Mouse (Mus musculus) small intestine, adult 2 months (tissue): Measurements from ENCODE around the gene 2210016F16Rik. TPM values are rescaled to one million over a fixed set of nuclear protein-coding genes. Genes with fewer than 3 reads are reported as not detected.

Experiments
- H3K27ac ChIP-seq: fragments of 200-500 bp; 2 replicates; pipeline ENCODE4 v1.5.1; 2012; ENCODE audit warnings: low read depth, low read length, control low read depth, inconsistent platforms; ENCODE audit not compliant: insufficient read depth
- H3K27me3 ChIP-seq: fragments of 200-500 bp; 2 replicates; pipeline ENCODE4 v1.6.1; 2012; ENCODE audit warnings: mild to moderate bottlenecking, moderate library complexity, low read length, inconsistent platforms; ENCODE audit not compliant: control insufficient read depth, insufficient read depth
- H3K36me3 ChIP-seq: fragments of 200-500 bp; 2 replicates; pipeline ENCODE4 v1.6.1; 2012; ENCODE audit warnings: mild to moderate bottlenecking, low read length, control low read depth, inconsistent platforms; ENCODE audit not compliant: control insufficient read depth, insufficient read depth
- H3K4me1 ChIP-seq: fragments of 200-500 bp; 2 replicates; pipeline ENCODE4 v1.6.1; 2012; ENCODE audit warnings: low read length, inconsistent platforms, mixed read lengths; ENCODE audit not compliant: control insufficient read depth, insufficient read depth, insufficient read length
- H3K4me3 ChIP-seq: fragments of 200-500 bp; 2 replicates; pipeline ENCODE4 v1.5.1; 2012; ENCODE audit warnings: low read depth, mild to moderate bottlenecking, control low read depth, inconsistent platforms, low read length, moderate library complexity
- CTCF ChIP-seq: fragments of 200-500 bp; IDR thresholded peaks from 2 replicates; pipeline ENCODE4 v1.5.1; 2012; ENCODE audit warnings: low read depth, mild to moderate bottlenecking, control low read depth, inconsistent platforms, low read length, moderate library complexity, mixed read lengths; ENCODE audit not compliant: insufficient replicate concordance, insufficient read length; ENCODE audit errors: extremely low read depth
- POLR2A ChIP-seq: fragments of 200-500 bp; IDR thresholded peaks from 2 replicates; pipeline ENCODE4 v1.6.1; 2012; ENCODE audit warnings: low read depth, mild to moderate bottlenecking, control low read depth, inconsistent platforms, low read length, moderate library complexity
- WGBS: fragments of 180-500 bp; shearing (Covaris S2); methylation state at CpG from one replicate; pipeline ENCODE4 v1.1.7; 2018; 5-methylcytosine and 5-hydroxymethylcytosine counted together
- polyA plus RNA-seq: library from polyadenylated mRNA; depleted of rRNA; stranded (reverse); fragments of >200 nt; gene quantifications from 2 replicates; pipeline ENCODE4 v1.2.3, GENCODE M21; 2012; rRNA removed

The 2210016F16Rik gene
- 44.2 and 171 TPM in 2 replicates for polyA plus RNA-seq

DNA sequence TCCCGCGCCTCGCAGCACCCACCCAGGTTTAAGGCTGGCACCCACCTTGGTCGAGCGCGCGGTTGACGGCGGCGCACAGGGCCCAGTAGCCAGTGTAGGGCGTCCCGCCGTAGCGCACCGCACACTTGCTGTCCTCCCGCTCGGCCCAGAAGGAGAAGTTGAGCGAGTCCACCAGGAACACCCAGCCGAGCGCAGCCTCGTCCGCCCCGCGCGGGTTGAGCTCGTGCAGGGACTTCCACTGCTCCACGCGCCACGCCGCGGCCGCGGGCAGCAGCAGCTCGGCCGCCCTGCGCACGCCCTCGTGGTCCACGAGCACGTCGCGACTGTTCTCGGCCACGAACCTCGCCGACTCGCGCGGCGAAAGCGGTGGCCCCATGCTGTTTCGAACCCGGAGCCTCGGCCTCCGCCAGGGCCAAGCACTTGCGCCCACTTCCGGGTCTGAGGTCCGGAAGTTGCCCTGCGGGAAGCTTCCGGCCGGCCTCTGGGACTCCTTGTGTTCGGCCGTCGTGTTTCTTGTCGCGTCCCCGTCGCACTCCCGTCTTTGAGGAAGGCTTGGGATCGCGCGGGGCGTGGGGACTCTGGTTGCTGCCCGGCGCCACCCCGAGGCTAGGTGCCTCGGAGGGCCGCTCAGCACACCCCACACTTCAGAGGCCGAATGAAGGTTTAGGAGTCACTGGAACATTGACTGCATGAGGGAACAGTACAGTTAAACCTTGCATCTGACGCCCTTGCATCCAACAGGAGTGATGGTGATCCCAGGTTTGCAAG is at the start of gene 2210016F16Rik:
TSS of gene 2210016F16Rik (minus strand) at position 447 of the 768 bp plus-strand sequence.
- WGBS, result under 1% methylated on average over 80 of the region's 80 CpGs
- H3K27ac ChIP-seq, result peak within 1 kb of the TSS; percentile 97

DNA sequence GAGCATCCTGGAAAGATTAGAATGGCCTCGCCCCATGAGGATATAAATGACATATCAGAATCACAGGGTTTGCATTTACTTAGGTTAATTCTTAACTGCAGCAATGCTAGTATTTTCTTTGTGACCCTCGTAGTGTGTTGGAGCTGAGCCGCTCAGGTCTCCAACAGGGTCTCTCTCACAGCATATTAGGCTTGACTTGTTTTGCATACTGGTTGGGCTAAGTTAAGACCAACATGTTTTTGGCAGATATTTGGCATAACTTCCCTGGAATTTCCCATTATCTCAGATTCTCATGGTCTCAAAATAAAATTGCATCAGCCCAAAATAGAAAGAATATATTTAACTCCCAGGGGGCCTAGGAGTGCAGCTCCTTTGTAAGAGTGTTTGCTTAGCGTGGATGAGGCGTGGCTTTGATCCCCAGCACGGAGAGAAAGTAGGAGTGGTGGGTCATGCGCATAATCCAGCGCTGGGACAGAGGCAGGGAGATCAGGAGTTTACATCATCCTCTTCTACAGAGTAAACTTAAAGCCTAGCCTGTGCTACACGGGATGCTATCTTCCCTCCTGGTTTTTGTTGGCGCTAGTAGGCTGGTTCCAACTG is 38.1 kb upstream of the 2210016F16Rik start:
- 0 out of 2 replicates have a peak, but pooled peaks cover 2% of the 10 kb centered on the region for H3K27me3 ChIP-seq
- H3K4me1 ChIP-seq, result no peaks in the 10 kb centered on the region
- no peak overlapping the region for H3K27ac ChIP-seq
- no peak for TF ChIP-seq CTCF
- no peak for TF ChIP-seq POLR2A
- 29% methylated on average over 10 of the region's 10 CpGs for WGBS
- no peak overlapping the region for H3K4me3 ChIP-seq
- H3K36me3 ChIP-seq, result no peaks in the 10 kb centered on the region

More for the DNA sequence above, at the start of gene 2210016F16Rik:
- TF ChIP-seq POLR2A (peak; percentile 68), CTCF (no peak)
- peaks cover 6% of the 10 kb centered on the region for H3K4me1 ChIP-seq
- no peaks in the 10 kb centered on the region for H3K27me3 ChIP-seq
- peak within 1 kb of the TSS; percentile 76 for H3K4me3 ChIP-seq
- peaks cover 27% of the 10 kb centered on the region for H3K36me3 ChIP-seq

DNA sequence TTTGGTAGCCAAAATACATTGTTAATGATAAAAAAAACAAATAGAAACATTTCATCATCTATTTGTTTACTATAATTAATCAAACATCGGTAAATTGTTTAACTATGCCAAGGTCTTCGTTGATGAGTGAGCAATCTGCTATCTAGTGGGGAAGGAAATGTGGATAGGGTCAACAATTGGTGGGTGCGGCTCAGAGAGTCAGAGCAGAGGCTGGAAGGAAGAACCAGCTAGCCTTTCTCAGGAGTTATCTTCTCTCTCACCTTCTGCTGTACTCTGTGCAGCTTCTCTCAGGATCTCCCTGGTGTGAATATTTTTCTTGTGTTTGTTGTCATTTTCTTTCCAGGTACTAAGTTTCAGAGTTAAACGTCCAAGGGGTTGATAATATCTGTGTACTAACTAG is 37.2 kb upstream of the 2210016F16Rik start:
- TF ChIP-seq POLR2A (no peak), CTCF (no peak)
- WGBS, result 47% methylated on average over 4 of the region's 4 CpGs

DNA sequence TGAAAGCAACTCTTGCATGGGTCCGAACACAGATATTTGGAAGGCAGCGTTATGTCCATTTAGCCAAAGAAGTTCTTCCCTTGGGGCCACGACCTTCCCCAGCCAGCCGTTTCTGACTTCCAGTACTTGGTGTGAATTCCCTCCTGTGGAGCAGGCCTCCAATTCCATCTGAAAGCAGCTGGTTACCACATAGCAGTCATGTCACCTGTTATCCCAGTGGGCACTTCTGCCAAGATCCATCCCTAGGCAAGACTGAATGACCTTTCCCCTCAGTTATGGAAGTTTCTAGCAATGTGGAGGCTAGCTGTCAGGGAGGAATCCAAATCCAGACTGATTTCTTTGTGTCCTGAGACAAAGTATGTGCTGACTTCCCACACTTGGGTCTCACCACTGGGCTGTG is 36.0 kb upstream of the 2210016F16Rik start:
- TF ChIP-seq CTCF (no peak), POLR2A (no peak)
- Histone ChIP-seq H3K27me3 (no peaks in the 10 kb centered on the region), H3K4me1 (no peaks in the 10 kb centered on the region), H3K36me3 (no peaks in the 10 kb centered on the region), H3K27ac (no peak overlapping the region), H3K4me3 (no peak overlapping the region)
- WGBS, result 91% methylated on average over 4 of the region's 4 CpGs

More for the DNA sequence above, 37.2 kb upstream of the 2210016F16Rik start:
- H3K4me3 ChIP-seq, result no peak overlapping the region
- no peaks in the 10 kb centered on the region for H3K36me3 ChIP-seq
- 0 out of 2 replicates have a peak, but pooled peaks cover 2% of the 10 kb centered on the region for H3K27me3 ChIP-seq
- no peak overlapping the region for H3K27ac ChIP-seq
- H3K4me1 ChIP-seq, result no peaks in the 10 kb centered on the region

DNA sequence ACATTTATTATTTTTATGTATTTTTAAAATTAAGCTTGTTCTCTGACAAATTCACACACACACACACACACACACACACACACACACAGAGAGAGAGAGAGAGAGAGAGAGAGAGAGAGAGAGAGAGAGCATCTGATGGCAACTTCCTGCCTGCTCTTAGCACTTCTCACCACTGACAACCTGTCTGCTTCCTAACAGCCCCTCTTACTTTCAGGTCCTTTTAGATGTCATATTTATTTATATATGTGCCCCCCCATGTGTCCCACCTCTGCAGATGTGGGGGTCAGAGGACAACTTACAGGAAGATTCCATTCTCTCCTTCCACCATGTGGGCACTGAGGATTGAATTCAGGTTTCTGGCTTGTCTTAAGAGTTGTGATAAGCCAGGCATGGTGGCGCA is 34.2 kb upstream of the 2210016F16Rik start:
- H3K36me3 ChIP-seq, result no peaks in the 10 kb centered on the region
- WGBS, result 84% methylated on average over 1 of the region's 1 CpGs
- H3K4me3 ChIP-seq, result no peak overlapping the region

DNA sequence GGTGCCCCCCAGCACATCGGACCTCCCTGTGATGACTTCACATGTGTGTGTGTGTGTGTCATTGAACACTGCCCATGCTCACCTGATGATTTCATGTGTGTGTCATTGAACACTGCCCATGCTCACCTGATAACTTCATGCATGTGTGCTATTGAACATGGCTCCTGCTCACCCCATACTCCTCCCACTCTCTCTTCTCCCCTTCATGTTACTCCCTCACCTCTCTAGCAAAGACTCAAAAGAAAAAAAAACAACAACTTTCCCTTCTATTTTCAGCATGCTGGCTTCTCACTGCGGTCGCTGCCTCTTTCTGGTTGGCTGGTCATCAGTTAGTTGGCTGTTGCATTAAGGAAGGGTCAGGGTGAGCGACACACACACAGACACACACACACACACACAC is 33.6 kb upstream of the 2210016F16Rik start:
- TF ChIP-seq POLR2A (no peak), CTCF (no peak)
- Histone ChIP-seq H3K4me1 (no peaks in the 10 kb centered on the region), H3K36me3 (no peaks in the 10 kb centered on the region), H3K27me3 (no peaks in the 10 kb centered on the region), H3K4me3 (no peak overlapping the region), H3K27ac (no peak overlapping the region)
- 85% methylated on average over 4 of the region's 4 CpGs for WGBS

More for the DNA sequence above, 34.2 kb upstream of the 2210016F16Rik start:
- TF ChIP-seq CTCF (no peak), POLR2A (no peak)
- Histone ChIP-seq H3K27ac (no peak overlapping the region), H3K4me1 (no peaks in the 10 kb centered on the region), H3K27me3 (no peaks in the 10 kb centered on the region)

DNA sequence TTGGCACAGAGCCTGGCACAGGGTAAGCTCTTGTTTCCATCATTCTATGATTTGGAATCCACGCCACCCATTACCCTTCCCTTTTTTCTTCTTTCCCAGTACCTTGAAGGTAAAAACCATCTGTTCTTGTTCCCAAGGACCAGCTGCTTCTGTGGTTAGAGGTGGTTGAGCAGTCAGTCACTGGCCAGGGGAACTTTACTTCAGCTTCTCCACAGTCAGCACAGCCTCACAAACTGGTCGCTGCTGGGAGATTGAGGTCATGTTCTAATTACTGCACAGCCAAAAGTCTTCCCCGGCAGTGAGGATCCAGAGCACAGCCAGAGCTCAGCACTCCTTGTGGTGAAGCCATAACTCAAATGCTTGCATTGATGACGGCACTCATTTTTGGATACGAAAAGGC is 30.8 kb upstream of the 2210016F16Rik start:
- WGBS, result 81% methylated on average over 5 of the region's 5 CpGs
- H3K36me3 ChIP-seq, result 0 out of 2 replicates have a peak, but pooled peaks cover 4% of the 10 kb centered on the region
- no peak overlapping the region for H3K4me3 ChIP-seq
- no peak overlapping the region for H3K27ac ChIP-seq
- no peak for TF ChIP-seq CTCF
- no peak for TF ChIP-seq POLR2A
- no peaks in the 10 kb centered on the region for H3K27me3 ChIP-seq
- no peaks in the 10 kb centered on the region for H3K4me1 ChIP-seq
